In the genomic region with DNA sequence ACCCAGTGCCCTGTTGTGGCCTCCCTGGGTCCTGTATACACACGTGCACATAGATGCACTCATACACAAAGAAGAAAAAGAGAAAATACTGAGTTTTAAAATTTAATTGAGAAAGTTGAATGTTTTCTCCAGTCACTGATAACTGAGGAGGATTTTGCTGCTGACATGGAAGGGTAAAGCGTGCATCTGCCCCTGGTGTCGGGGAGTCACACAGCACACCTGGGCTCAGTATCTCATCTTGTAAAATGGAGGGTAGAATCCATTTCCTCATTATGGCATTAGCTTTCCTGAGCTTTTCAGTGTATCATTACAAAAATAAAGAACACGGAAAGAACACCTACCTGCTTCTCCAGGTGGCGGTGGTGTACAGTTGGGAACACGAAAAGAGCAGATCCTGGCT, we compare ENCODE assay signal across 24 mouse cellular contexts.
"Had no signal": no experiment of that assay in that cellular context is flagged by ENCODE, and none has a peak within 500 bp of the region (broad histone marks: within the 10 kb centered on the region; RNA-seq: fewer than 3 reads in every experiment).

No protein-coding gene starts in this region.

- H3K27me3 ChIP-seq: heart, embryonic 12.5 days; hindbrain, embryonic 12.5 days; intestine, embryonic 15.5 days; limb, embryonic 12.5 days had no signal

- H3K9me3 ChIP-seq: heart, embryonic 10.5 days; heart, embryonic 12.5 days; hindbrain, embryonic 10.5 days; hindbrain, embryonic 12.5 days; intestine, embryonic 15.5 days; limb, embryonic 10.5 days; limb, embryonic 12.5 days had no signal

- H3K4me3 ChIP-seq: gastrocnemius, adult 2 months; heart, embryonic 10.5 days; heart, embryonic 12.5 days; hindbrain, embryonic 10.5 days; hindbrain, embryonic 12.5 days; intestine, embryonic 15.5 days; left cerebral cortex, adult 2 months; limb, embryonic 10.5 days; limb, embryonic 12.5 days had no signal

- H3K4me1 ChIP-seq: intestine, embryonic 15.5 days; limb, embryonic 12.5 days had no signal

- ATAC-seq: forebrain, embryonic 16.5 days; hindbrain, embryonic 16.5 days; inflammation-experienced regulatory T-cells, adult 6 months; intestine, embryonic 15.5 days; intestine, postnatal 0 days had no signal

- H3K27ac ChIP-seq: gastrocnemius, adult 2 months; heart, embryonic 10.5 days; hindbrain, embryonic 10.5 days; hindbrain, embryonic 12.5 days; hindbrain, embryonic 14.5 days; intestine, embryonic 15.5 days; left cerebral cortex, adult 2 months; limb, embryonic 10.5 days; limb, embryonic 12.5 days had no signal

- H3K9ac ChIP-seq: heart, embryonic 12.5 days; hindbrain, embryonic 12.5 days; hindbrain, embryonic 14.5 days; intestine, embryonic 15.5 days; limb, embryonic 12.5 days had no signal

- H3K4me2 ChIP-seq: heart, embryonic 12.5 days; hindbrain, embryonic 12.5 days; hindbrain, embryonic 14.5 days; intestine, embryonic 15.5 days; limb, embryonic 12.5 days had no signal

- DNase-seq: gastrocnemius, adult 2 months; gastrocnemius, postnatal 10 days; gastrocnemius, postnatal 25 days; heart, adult 18-20 months; heart, postnatal 10 days; kidney, adult 18-20 months; kidney, adult 8-10 months; kidney, postnatal 10 days; kidney, postnatal 25 days; kidney, postnatal 4 days; liver had no signal
